ENCODE assay signal across 9 mouse cellular contexts in genomic region chr1:37419420-37419819, GRCm38 (mm10). TPM values are rescaled to one million over a fixed set of nuclear protein-coding genes. Genes with fewer than 3 reads are reported as not detected.
DNase-seq lines count a peak whose midpoint lies in the region; ATAC-seq and TF ChIP-seq lines count a peak whose summit lies in the region.
"Had no signal": no experiment of that assay in that cellular context is flagged by ENCODE, and none has a peak within 500 bp of the region (broad histone marks: within the 10 kb centered on the region; RNA-seq: fewer than 3 reads in every experiment).

No protein-coding gene starts in this region.

- WGBS in heart, embryonic 11.5 days (ENCODE audit: insufficient replicate concordance): 92% methylated on average over 1 of the region's 1 CpGs

- peaks cover 22% of the 10 kb centered on the region for H3K36me3 ChIP-seq in heart, embryonic 11.5 days (ENCODE audit: control insufficient read depth, insufficient read depth, low read length)

- DNase-seq in heart, adult 18-20 months: peak; percentile 39 to 57
- DNase-seq in 3T3-L1 (ENCODE audit: low read depth, low spot score): peak; percentile 58
- DNase-seq in T-cell, adult 2 months (ENCODE audit: low spot score): peak; percentile 87
- DNase-seq in layer of hippocampus, adult 9-11 months: peak; percentile 33
- peak; percentile 46 to 63 for DNase-seq in thymus, postnatal 36 days

- peak; percentile 66; the same call in 1 of the 2 replicates for TF ChIP-seq CTCF in embryonic fibroblast, embryonic 13.5 days (IDR thresholded peaks at IDR 0.05; ENCODE audit: borderline replicate concordance, insufficient read depth, low read length)

- TF ChIP-seq POLR2A in embryonic fibroblast, embryonic 13.5 days (IDR thresholded peaks at IDR 0.05; ENCODE audit: low read depth, low read length): no peak

- 0 out of 2 replicates have a peak, but pooled peaks cover 2% of the 10 kb centered on the region for H3K9me3 ChIP-seq in heart, embryonic 11.5 days (replicated peaks; ENCODE audit: control insufficient read depth, low read length)

- H3K9ac ChIP-seq in heart, embryonic 11.5 days (ENCODE audit: low read depth, low read length): no peak overlapping the region
- H3K9ac ChIP-seq: limb, embryonic 12.5 days had no signal

- H3K27me3 ChIP-seq in heart, embryonic 11.5 days (ENCODE audit: control insufficient read depth, insufficient read depth, low read length): no peaks in the 10 kb centered on the region
- H3K27me3 ChIP-seq: limb, embryonic 12.5 days had no signal

- no peak overlapping the region for H3K4me2 ChIP-seq in heart, embryonic 11.5 days
- H3K4me2 ChIP-seq: limb, embryonic 12.5 days had no signal

- no peak for ATAC-seq in heart, embryonic 11.5 days (replicated peaks; ENCODE audit: insufficient number of reproducible peaks, low FRiP score, low TSS enrichment)
- peak; percentile 100 for ATAC-seq in neutrophil, adult 5-6 weeks (ENCODE audit: extremely low read depth, insufficient number of reproducible peaks, low FRiP score, poor library complexity, severe bottlenecking)

- H3K4me3 ChIP-seq in heart, embryonic 11.5 days (ENCODE audit: low read depth, low read length): no peak overlapping the region
- H3K4me3 ChIP-seq in embryonic fibroblast, embryonic 13.5 days (ENCODE audit: insufficient read depth, low read length): no peak overlapping the region
- H3K4me3 ChIP-seq: limb, embryonic 12.5 days had no signal

- H3K27ac ChIP-seq in heart, embryonic 11.5 days (ENCODE audit: low read depth, low read length): no peak overlapping the region
- H3K27ac ChIP-seq in embryonic fibroblast, embryonic 13.5 days (ENCODE audit: insufficient read depth, low read length): no peak overlapping the region
- H3K27ac ChIP-seq: limb, embryonic 12.5 days had no signal

- no peaks in the 10 kb centered on the region for H3K4me1 ChIP-seq in heart, embryonic 11.5 days (ENCODE audit: control insufficient read depth, insufficient read depth, low read length)
- H3K4me1 ChIP-seq in embryonic fibroblast, embryonic 13.5 days (ENCODE audit: control insufficient read depth, insufficient read depth, low read length): no peaks in the 10 kb centered on the region
- H3K4me1 ChIP-seq: limb, embryonic 12.5 days had no signal

RNA-seq across cellular contexts. Expression of gene Coa5, which starts 10.5 kb away (rescaled TPM):
- total RNA-seq in heart, adult 18-20 months (2021): 100 to 1,000 TPM; 114 to 119 TPM
- polyA plus RNA-seq in heart, embryonic 11.5 days (2014; fragmentation: Nextera tagmentation; extraction: Ambion mirVana): 84.2 and 86.8 TPM in 2 replicates
- 70.2 and 76.7 TPM in 2 replicates for polyA plus RNA-seq in embryonic fibroblast, embryonic 13.5 days (2011; ENCODE audit: insufficient read length, low read depth, missing spikeins)
- 50.0 and 53.8 TPM in 2 replicates for total RNA-seq in neutrophil, adult 5-6 weeks (2017)

RNA-seq across cellular contexts. Expression of gene Unc50, which starts 10.5 kb away (rescaled TPM):
- 10 to 100 TPM; 32.9 to 34.0 TPM for total RNA-seq in heart, adult 18-20 months (2021)
- polyA plus RNA-seq in heart, embryonic 11.5 days (2014; fragmentation: Nextera tagmentation; extraction: Ambion mirVana): 82.5 and 88.1 TPM in 2 replicates
- 65.1 and 82.8 TPM in 2 replicates for polyA plus RNA-seq in embryonic fibroblast, embryonic 13.5 days (2011; ENCODE audit: insufficient read length, low read depth, missing spikeins)
- 52.3 and 57.2 TPM in 2 replicates for total RNA-seq in neutrophil, adult 5-6 weeks (2017)

Comparison
In these comparisons a context has a peak if more than half of its experiments do, and no peak if none do; other contexts are left out.
1. DNase-seq: peak in every context shown above with its lines; median percentile 87 in T-cell, adult 2 months; 58 in 3T3-L1; 54 in thymus, postnatal 36 days; 48 in heart, adult 18-20 months; 33 in layer of hippocampus, adult 9-11 months.